Mouse (Mus musculus): ENCODE measurements around the gene Adgrf4. TPM values are rescaled to one million over a fixed set of nuclear protein-coding genes. Genes with fewer than 3 reads are reported as not detected.
A peak's percentile ranks its signal among the peaks of the same experiment; 100 is the strongest.

The Adgrf4 gene
- polyA plus RNA-seq (2016; fragmentation: Nextera tagmentation; extraction: Ambion mirVana) = 0.30 TPM in 1 of 2 replicates, not detected in the other

- no peak for DNase-seq (ENCODE audit: low spot score)
- no peaks in the 10 kb centered on the region for H3K9me3 ChIP-seq
- H3K4me1 ChIP-seq = no peaks in the 10 kb centered on the region
- WGBS = 72% methylated on average over 10 of the region's 10 CpGs
- H3K4me3 ChIP-seq = no peak within 1 kb of the TSS
- H3K27me3 ChIP-seq (ENCODE audit: insufficient read depth, poor library complexity, severe bottlenecking) = no peaks in the 10 kb centered on the region
- no peak within 1 kb of the TSS for H3K27ac ChIP-seq
- no peaks in the 10 kb centered on the region for H3K36me3 ChIP-seq
Measured at GRCm38 (mm10) chr17:42692136-42692535, at the start of gene Adgrf4. Gene Adgrf4, minus strand, starts transcription at chr17:42692284.

GRCm38 (mm10) chr17:42741801-42742217 is 49.7 kb upstream of the Adgrf4 start, which contains the start of gene Adgrf2:
Gene Adgrf2, minus strand, starts transcription at chr17:42742179.
- Histone ChIP-seq H3K36me3 (no peaks in the 10 kb centered on the region), H3K4me3 (0 out of 2 replicates have a peak within 1 kb of the TSS, but pooled peaks have one; percentile 22), H3K9me3 (no peaks in the 10 kb centered on the region), H3K4me1 (peaks cover 14% of the 10 kb centered on the region), H3K27me3 (ENCODE audit: insufficient read depth, poor library complexity, severe bottlenecking) (no peaks in the 10 kb centered on the region), H3K27ac (no peak within 1 kb of the TSS)
- 19% methylated on average over 7 of the region's 7 CpGs for WGBS
- DNase-seq (ENCODE audit: low spot score) = no peak

- peaks cover 14% of the 10 kb centered on the region for H3K4me1 ChIP-seq
- no peak overlapping the region for H3K4me3 ChIP-seq
- H3K36me3 ChIP-seq = no peaks in the 10 kb centered on the region
- H3K27me3 ChIP-seq (ENCODE audit: insufficient read depth, poor library complexity, severe bottlenecking) = no peaks in the 10 kb centered on the region
- WGBS = 81% methylated on average over 6 of the region's 6 CpGs
- H3K27ac ChIP-seq = no peak overlapping the region
- DNase-seq (ENCODE audit: low spot score) = no peak
- H3K9me3 ChIP-seq = no peaks in the 10 kb centered on the region
Measured at GRCm38 (mm10) chr17:42738794-42739193, 46.7 kb upstream of the Adgrf4 start.

GRCm38 (mm10) chr17:42717161-42717560 is 25.1 kb upstream of the Adgrf4 start:
- Histone ChIP-seq H3K4me3 (no peak overlapping the region), H3K4me1 (no peaks in the 10 kb centered on the region), H3K27me3 (ENCODE audit: insufficient read depth, poor library complexity, severe bottlenecking) (no peaks in the 10 kb centered on the region), H3K36me3 (no peaks in the 10 kb centered on the region), H3K9me3 (no peaks in the 10 kb centered on the region), H3K27ac (no peak overlapping the region)
- 52% methylated on average over 3 of the region's 3 CpGs for WGBS
- no peak for DNase-seq (ENCODE audit: low spot score)

- Histone ChIP-seq H3K27me3 (ENCODE audit: insufficient read depth, poor library complexity, severe bottlenecking) (no peaks in the 10 kb centered on the region), H3K36me3 (no peaks in the 10 kb centered on the region), H3K9me3 (no peaks in the 10 kb centered on the region), H3K4me3 (no peak overlapping the region), H3K4me1 (no peaks in the 10 kb centered on the region), H3K27ac (no peak overlapping the region)
- 88% methylated on average over 7 of the region's 7 CpGs for WGBS
- DNase-seq (ENCODE audit: low spot score) = no peak
Measured at GRCm38 (mm10) chr17:42714991-42715390, 22.9 kb upstream of the Adgrf4 start.

- H3K4me3 ChIP-seq = no peak overlapping the region
- no peak overlapping the region for H3K27ac ChIP-seq
- no peaks in the 10 kb centered on the region for H3K9me3 ChIP-seq
- H3K36me3 ChIP-seq = no peaks in the 10 kb centered on the region
- H3K4me1 ChIP-seq = no peaks in the 10 kb centered on the region
- no peak for DNase-seq (ENCODE audit: low spot score)
- 83% methylated on average over 7 of the region's 7 CpGs for WGBS
- no peaks in the 10 kb centered on the region for H3K27me3 ChIP-seq (ENCODE audit: insufficient read depth, poor library complexity, severe bottlenecking)
Measured at GRCm38 (mm10) chr17:42710717-42711116, 18.6 kb upstream of the Adgrf4 start.

GRCm38 (mm10) chr17:42705611-42706010 is 13.5 kb upstream of the Adgrf4 start:
- Histone ChIP-seq H3K27ac (no peak overlapping the region), H3K4me1 (no peaks in the 10 kb centered on the region), H3K36me3 (no peaks in the 10 kb centered on the region), H3K9me3 (no peaks in the 10 kb centered on the region), H3K4me3 (no peak overlapping the region), H3K27me3 (ENCODE audit: insufficient read depth, poor library complexity, severe bottlenecking) (no peaks in the 10 kb centered on the region)
- 74% methylated on average over 4 of the region's 4 CpGs for WGBS
- DNase-seq (ENCODE audit: low spot score) = no peak

GRCm38 (mm10) chr17:42702198-42702597 is 10.1 kb upstream of the Adgrf4 start:
- 87% methylated on average over 9 of the region's 9 CpGs for WGBS
- Histone ChIP-seq H3K9me3 (no peaks in the 10 kb centered on the region), H3K27ac (no peak overlapping the region), H3K27me3 (ENCODE audit: insufficient read depth, poor library complexity, severe bottlenecking) (no peaks in the 10 kb centered on the region), H3K4me1 (no peaks in the 10 kb centered on the region), H3K36me3 (no peaks in the 10 kb centered on the region), H3K4me3 (no peak overlapping the region)
- no peak for DNase-seq (ENCODE audit: low spot score)

GRCm38 (mm10) chr17:42694730-42695129 is 2.6 kb upstream of the Adgrf4 start:
- WGBS = 77% methylated on average over 4 of the region's 4 CpGs
- Histone ChIP-seq H3K4me3 (no peak overlapping the region), H3K27me3 (ENCODE audit: insufficient read depth, poor library complexity, severe bottlenecking) (no peaks in the 10 kb centered on the region), H3K36me3 (no peaks in the 10 kb centered on the region), H3K9me3 (no peaks in the 10 kb centered on the region), H3K4me1 (no peaks in the 10 kb centered on the region), H3K27ac (no peak overlapping the region)
- no peak for DNase-seq (ENCODE audit: low spot score)

- no peaks in the 10 kb centered on the region for H3K36me3 ChIP-seq
- 91% methylated on average over 8 of the region's 8 CpGs for WGBS
- H3K4me1 ChIP-seq = no peaks in the 10 kb centered on the region
- no peaks in the 10 kb centered on the region for H3K9me3 ChIP-seq
- no peak overlapping the region for H3K27ac ChIP-seq
- DNase-seq (ENCODE audit: low spot score) = no peak
- H3K4me3 ChIP-seq = no peak overlapping the region
- no peaks in the 10 kb centered on the region for H3K27me3 ChIP-seq (ENCODE audit: insufficient read depth, poor library complexity, severe bottlenecking)
Measured at GRCm38 (mm10) chr17:42690531-42690930, 1.6 kb downstream of the Adgrf4 start.

GRCm38 (mm10) chr17:42658634-42659422 is 33.3 kb downstream of the Adgrf4 start:
- H3K27me3 ChIP-seq (ENCODE audit: insufficient read depth, poor library complexity, severe bottlenecking) = no peaks in the 10 kb centered on the region
- DNase-seq (ENCODE audit: low spot score) = no peak
- H3K27ac ChIP-seq = no peak overlapping the region
- 23% methylated on average over 14 of the region's 14 CpGs for WGBS
- H3K9me3 ChIP-seq = no peaks in the 10 kb centered on the region
- no peaks in the 10 kb centered on the region for H3K36me3 ChIP-seq
- H3K4me1 ChIP-seq = no peaks in the 10 kb centered on the region
- no peak overlapping the region for H3K4me3 ChIP-seq

GRCm38 (mm10) chr17:42643416-42643815 is 48.7 kb downstream of the Adgrf4 start:
- WGBS = 60% methylated on average over 3 of the region's 3 CpGs

GRCm38 (mm10) chr17:42630206-42630605 is 61.9 kb downstream of the Adgrf4 start:
- 59% methylated on average over 2 of the region's 2 CpGs for WGBS
- H3K4me1 ChIP-seq = no peaks in the 10 kb centered on the region
- H3K36me3 ChIP-seq = no peaks in the 10 kb centered on the region
- no peak for DNase-seq (ENCODE audit: low spot score)
- H3K9me3 ChIP-seq = no peaks in the 10 kb centered on the region
- no peak overlapping the region for H3K27ac ChIP-seq
- no peaks in the 10 kb centered on the region for H3K27me3 ChIP-seq (ENCODE audit: insufficient read depth, poor library complexity, severe bottlenecking)
- H3K4me3 ChIP-seq = no peak overlapping the region

More at GRCm38 (mm10) chr17:42643416-42643815, 48.7 kb downstream of the Adgrf4 start:
- Histone ChIP-seq H3K27ac (no peak overlapping the region), H3K27me3 (ENCODE audit: insufficient read depth, poor library complexity, severe bottlenecking) (no peaks in the 10 kb centered on the region), H3K4me3 (no peak overlapping the region), H3K36me3 (no peaks in the 10 kb centered on the region), H3K9me3 (no peaks in the 10 kb centered on the region), H3K4me1 (no peaks in the 10 kb centered on the region)
- DNase-seq (ENCODE audit: low spot score) = no peak

Measured in heart, embryonic 10.5 days (tissue).